Mouse (Mus musculus): ENCODE results near the gene Rpl35a. TPM values are rescaled to one million over a fixed set of nuclear protein-coding genes. Genes with fewer than 3 reads are reported as not detected.
"Not testable (repeated sequence)": the region's sequence is repeated elsewhere in the genome, so short reads cannot be mapped to it uniquely, and the experiment has no call there.

The Rpl35a gene
- polyA plus RNA-seq, 1 experiment from 2014 or later: 1,017 TPM

DNA sequence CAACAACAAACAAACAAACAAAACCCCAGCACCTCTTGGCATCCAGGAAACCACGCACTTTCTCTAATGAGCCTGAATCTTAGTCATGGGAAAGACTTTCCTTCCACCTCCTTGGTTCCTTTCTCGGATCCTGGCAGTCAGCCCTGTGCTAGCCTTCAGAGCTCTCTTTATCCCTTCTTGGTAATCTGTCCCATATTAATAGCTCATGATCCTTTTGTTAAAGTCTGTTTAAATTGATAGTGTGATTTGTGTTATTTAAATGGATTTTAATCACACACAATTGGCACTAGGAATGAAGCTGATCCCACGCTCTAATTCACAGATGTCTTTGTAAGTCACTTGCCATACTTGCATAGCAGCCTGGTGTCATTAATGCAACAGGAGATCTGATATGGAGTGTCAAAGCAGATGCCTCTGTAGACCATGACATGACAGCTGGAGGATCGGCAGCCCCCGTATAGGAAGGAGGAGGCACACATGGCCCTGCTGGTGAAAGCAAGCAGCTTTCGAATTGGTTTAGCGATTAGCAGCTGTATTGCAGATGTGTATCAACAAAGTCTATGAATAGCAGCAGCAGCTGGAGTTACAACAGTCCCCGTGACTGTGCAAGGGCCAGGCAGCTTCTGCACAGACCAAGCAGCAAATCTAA is 31.7 kb upstream of the Rpl35a start:
- no peaks in the 10 kb centered on the region for H3K9me3 ChIP-seq
- H3K36me3 ChIP-seq (replicated peaks): no peaks in the 10 kb centered on the region
- 85% methylated on average over 8 of the region's 8 CpGs for WGBS
- no peak overlapping the region for H3K4me3 ChIP-seq
- H3K27me3 ChIP-seq (ENCODE audit: poor library complexity, severe bottlenecking): no peaks in the 10 kb centered on the region
- no peaks in the 10 kb centered on the region for H3K4me1 ChIP-seq
- no peak for DNase-seq (ENCODE audit: extremely low spot score, low spot score)
- H3K27ac ChIP-seq: no peak overlapping the region

DNA sequence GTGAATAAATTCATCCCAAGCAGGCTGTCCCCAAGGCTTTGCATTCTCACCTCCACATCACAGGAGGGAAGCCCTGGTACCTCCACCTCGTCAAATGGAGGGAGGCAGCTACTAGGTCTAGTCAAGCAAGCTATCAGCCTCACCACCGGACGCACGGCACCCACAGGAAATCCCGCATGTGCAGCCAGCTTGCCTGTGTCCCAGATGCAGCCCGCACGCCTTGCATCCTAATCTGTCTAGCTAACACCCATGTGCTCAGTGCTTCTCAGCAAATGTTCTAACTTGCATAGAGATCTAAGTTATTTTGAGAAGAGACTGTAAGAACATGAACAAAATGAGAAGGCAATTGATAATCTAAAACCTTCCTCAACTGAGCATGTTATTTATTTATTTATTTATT is 29.9 kb upstream of the Rpl35a start:
- WGBS: 94% methylated on average over 7 of the region's 7 CpGs
- H3K9me3 ChIP-seq: no peaks in the 10 kb centered on the region

DNA sequence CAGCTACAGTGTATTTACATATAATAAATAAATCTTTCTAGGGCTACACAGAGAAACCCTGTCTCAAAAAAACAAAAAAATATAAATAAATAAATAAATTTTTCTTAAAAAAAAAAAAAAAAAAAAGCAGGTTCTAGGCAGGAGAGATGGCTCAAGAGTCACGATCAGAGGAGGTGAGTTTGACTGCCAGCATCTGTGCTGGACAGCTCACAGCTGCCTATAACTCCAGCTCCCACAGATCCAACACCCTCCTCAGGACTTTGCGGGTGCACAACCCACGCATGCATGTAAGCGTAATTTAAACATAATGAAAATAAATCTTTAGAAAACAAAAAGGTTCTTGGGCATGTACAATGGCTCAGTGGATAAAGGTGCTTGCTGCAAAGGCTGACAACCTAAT is 20.2 kb upstream of the Rpl35a start:
- Histone ChIP-seq H3K4me3 (no peak overlapping the region), H3K9me3 (no peaks in the 10 kb centered on the region)
- 89% methylated on average over 4 of the region's 4 CpGs for WGBS

More for the DNA sequence above, 29.9 kb upstream of the Rpl35a start:
- Histone ChIP-seq H3K4me1 (no peaks in the 10 kb centered on the region), H3K27me3 (ENCODE audit: poor library complexity, severe bottlenecking) (no peaks in the 10 kb centered on the region), H3K27ac (no peak overlapping the region), H3K36me3 (replicated peaks) (no peaks in the 10 kb centered on the region), H3K4me3 (no peak overlapping the region)
- no peak for DNase-seq (ENCODE audit: extremely low spot score, low spot score)

DNA sequence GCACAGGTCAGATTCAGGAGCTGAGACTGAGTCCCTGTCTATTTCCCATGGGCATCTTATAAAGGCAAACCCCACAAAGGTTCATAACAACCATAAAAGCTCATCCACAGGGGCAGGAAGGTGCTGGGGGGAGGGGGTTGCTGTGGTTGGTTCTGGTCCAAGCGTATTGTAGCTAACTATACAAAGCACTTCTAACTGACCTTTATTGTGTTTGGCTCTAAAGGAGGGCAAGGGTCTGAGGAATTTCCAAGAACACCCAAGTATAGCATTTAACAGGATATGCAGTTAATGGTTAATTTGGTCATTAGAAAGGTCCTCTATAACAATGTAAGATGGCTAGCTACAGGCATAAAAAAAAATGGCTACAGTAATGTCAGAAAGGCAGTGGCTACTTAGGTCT is 13.6 kb upstream of the Rpl35a start:
- DNase-seq (ENCODE audit: extremely low spot score, low spot score): no peak
- Histone ChIP-seq H3K27me3 (ENCODE audit: poor library complexity, severe bottlenecking) (no peaks in the 10 kb centered on the region), H3K4me1 (no peaks in the 10 kb centered on the region), H3K36me3 (replicated peaks) (no peaks in the 10 kb centered on the region), H3K9me3 (no peaks in the 10 kb centered on the region), H3K27ac (no peak overlapping the region), H3K4me3 (no peak overlapping the region)
- WGBS: 88% methylated on average over 1 of the region's 1 CpGs

More for the DNA sequence above, 20.2 kb upstream of the Rpl35a start:
- no peak for DNase-seq (ENCODE audit: extremely low spot score, low spot score)
- Histone ChIP-seq H3K27ac (no peak overlapping the region), H3K27me3 (ENCODE audit: poor library complexity, severe bottlenecking) (no peaks in the 10 kb centered on the region), H3K36me3 (replicated peaks) (no peaks in the 10 kb centered on the region), H3K4me1 (no peaks in the 10 kb centered on the region)

DNA sequence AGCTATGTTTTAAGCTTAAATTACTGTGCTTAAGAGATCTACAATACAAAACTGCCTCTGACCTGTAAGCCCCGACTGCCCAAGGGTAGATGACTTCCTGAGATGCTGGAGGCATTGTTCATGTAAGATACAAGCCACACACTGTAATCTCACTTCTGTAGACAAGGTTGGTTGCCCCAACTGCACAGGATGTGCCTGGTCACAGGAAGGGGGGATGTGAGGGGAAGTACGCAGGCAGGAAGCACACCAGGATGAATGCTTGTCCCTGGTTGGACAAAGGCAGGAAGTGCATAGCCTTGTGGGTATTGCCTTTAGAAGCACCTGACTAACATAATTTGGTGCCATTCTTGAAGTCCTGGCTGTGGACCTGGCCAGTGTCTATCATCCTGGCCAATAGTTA is 13.0 kb upstream of the Rpl35a start:
- Histone ChIP-seq H3K27ac (no peak overlapping the region), H3K27me3 (ENCODE audit: poor library complexity, severe bottlenecking) (no peaks in the 10 kb centered on the region), H3K4me1 (no peaks in the 10 kb centered on the region), H3K9me3 (no peaks in the 10 kb centered on the region), H3K4me3 (no peak overlapping the region), H3K36me3 (replicated peaks) (no peaks in the 10 kb centered on the region)
- no peak for DNase-seq (ENCODE audit: extremely low spot score, low spot score)
- WGBS: 75% methylated on average over 2 of the region's 2 CpGs

DNA sequence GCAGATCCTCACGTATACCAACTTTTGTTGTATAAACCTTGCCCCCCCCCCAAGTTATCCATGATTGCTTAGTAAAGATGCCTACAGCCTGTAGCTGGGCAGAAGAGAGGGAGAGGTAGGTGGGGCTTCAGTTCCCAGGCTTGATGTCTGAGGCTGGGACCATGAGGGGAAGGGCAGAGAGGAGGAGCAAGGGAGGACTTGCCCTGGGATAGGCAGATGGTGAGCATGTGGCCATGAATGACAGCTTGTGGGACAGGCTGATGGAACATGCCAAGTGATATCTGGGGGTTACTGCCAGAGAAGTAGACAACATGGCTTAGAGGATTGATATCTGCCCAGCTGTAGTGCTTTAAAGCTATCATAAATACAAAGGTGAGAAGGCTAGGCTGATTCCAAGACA is 8.2 kb upstream of the Rpl35a start:
- Histone ChIP-seq H3K9me3 (no peaks in the 10 kb centered on the region), H3K4me3 (no peak overlapping the region), H3K36me3 (replicated peaks) (peaks cover 2% of the 10 kb centered on the region; the same call in 1 of the 2 replicates), H3K27me3 (ENCODE audit: poor library complexity, severe bottlenecking) (no peaks in the 10 kb centered on the region), H3K4me1 (no peaks in the 10 kb centered on the region), H3K27ac (no peak overlapping the region)
- 87% methylated on average over 1 of the region's 1 CpGs for WGBS
- DNase-seq (ENCODE audit: extremely low spot score, low spot score): no peak

DNA sequence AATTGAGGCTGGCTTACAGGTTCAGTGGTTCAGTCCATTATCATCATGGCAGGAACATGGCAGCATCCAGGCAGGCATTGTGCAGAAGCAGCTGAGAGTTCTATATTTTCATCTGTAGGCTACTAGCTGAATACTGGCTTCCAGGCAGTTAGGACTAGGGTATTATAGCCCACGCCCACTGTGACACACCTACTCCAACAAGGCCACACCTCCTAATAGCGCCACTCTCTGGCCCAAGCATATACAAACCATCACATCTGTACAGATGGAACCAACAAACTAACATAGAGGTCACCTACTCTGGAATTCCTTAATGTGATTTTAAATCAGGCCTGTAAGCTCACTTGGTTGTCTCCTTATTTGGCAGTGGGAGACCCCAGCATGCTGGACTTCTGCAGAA is 7.6 kb upstream of the Rpl35a start:
- Histone ChIP-seq H3K4me3 (no peak overlapping the region), H3K9me3 (no peaks in the 10 kb centered on the region), H3K36me3 (replicated peaks) (peaks cover 2% of the 10 kb centered on the region; the same call in 1 of the 2 replicates), H3K27ac (no peak overlapping the region), H3K4me1 (no peaks in the 10 kb centered on the region), H3K27me3 (ENCODE audit: poor library complexity, severe bottlenecking) (no peaks in the 10 kb centered on the region)
- 84% methylated on average over 2 of the region's 2 CpGs for WGBS
- no peak for DNase-seq (ENCODE audit: extremely low spot score, low spot score)

- Histone ChIP-seq H3K27ac (no peak overlapping the region), H3K4me1 (no peaks in the 10 kb centered on the region), H3K9me3 (no peaks in the 10 kb centered on the region), H3K36me3 (replicated peaks) (peaks cover 2% of the 10 kb centered on the region; the same call in 1 of the 2 replicates), H3K27me3 (ENCODE audit: poor library complexity, severe bottlenecking) (no peaks in the 10 kb centered on the region), H3K4me3 (no peak overlapping the region)
- DNase-seq (ENCODE audit: extremely low spot score, low spot score): no peak
- WGBS: 93% methylated on average over 16 of the region's 16 CpGs
These were observed 6.4 kb upstream of the Rpl35a start for GRCm38 (mm10) chr16:33049809-33050208.

GRCm38 (mm10) chr16:33053141-33053540 is 3.1 kb upstream of the Rpl35a start:
- no peaks in the 10 kb centered on the region for H3K27me3 ChIP-seq (ENCODE audit: poor library complexity, severe bottlenecking)
- H3K36me3 ChIP-seq (replicated peaks): peaks cover 9% of the 10 kb centered on the region
- H3K4me3 ChIP-seq: no peak overlapping the region
- DNase-seq (ENCODE audit: extremely low spot score, low spot score): no peak
- H3K9me3 ChIP-seq: no peaks in the 10 kb centered on the region
- peaks cover 13% of the 10 kb centered on the region for H3K4me1 ChIP-seq
- WGBS: 81% methylated on average over 5 of the region's 5 CpGs
- H3K27ac ChIP-seq: no peak overlapping the region

DNA sequence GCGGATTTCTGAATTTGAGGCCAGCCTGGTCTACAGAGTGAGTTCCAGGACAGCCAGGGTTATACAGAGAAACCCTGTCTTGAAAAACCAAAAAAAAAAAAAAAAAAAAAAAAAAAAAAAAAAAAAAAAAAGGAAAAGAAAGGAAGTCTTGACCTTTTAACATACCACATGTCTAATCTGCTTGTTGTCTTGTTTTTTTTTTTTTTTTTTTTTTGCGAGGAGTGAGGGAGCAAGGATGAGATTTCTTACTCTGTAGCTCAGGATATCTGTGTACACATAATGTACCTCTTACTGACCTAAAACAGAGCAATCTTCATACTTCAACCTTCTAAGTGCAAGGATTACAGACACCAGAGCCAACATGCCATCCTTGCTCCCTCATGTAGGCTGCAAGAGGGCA is 1.3 kb upstream of the Rpl35a start:
- WGBS: 88% methylated on average over 2 of the region's 2 CpGs
- not testable (repeated sequence) for H3K4me3 ChIP-seq; H3K27me3 ChIP-seq (ENCODE audit: poor library complexity, severe bottlenecking); H3K27ac ChIP-seq; H3K9me3 ChIP-seq; DNase-seq (ENCODE audit: extremely low spot score, low spot score)
- peaks cover 28% of the 10 kb centered on the region for H3K4me1 ChIP-seq
- H3K36me3 ChIP-seq (replicated peaks): peaks cover 25% of the 10 kb centered on the region

GRCm38 (mm10) chr16:33055655-33056054 is 598 bp upstream of the Rpl35a start:
- no peaks in the 10 kb centered on the region for H3K27me3 ChIP-seq (ENCODE audit: poor library complexity, severe bottlenecking)
- peak overlapping the region; percentile 98 for H3K27ac ChIP-seq
- no peak for DNase-seq (ENCODE audit: extremely low spot score, low spot score)
- 27% methylated on average over 10 of the region's 10 CpGs for WGBS
- peaks cover 32% of the 10 kb centered on the region for H3K36me3 ChIP-seq (replicated peaks)
- peak overlapping the region; percentile 96 for H3K4me3 ChIP-seq
- no peaks in the 10 kb centered on the region for H3K9me3 ChIP-seq
- H3K4me1 ChIP-seq: peaks cover 32% of the 10 kb centered on the region

DNA sequence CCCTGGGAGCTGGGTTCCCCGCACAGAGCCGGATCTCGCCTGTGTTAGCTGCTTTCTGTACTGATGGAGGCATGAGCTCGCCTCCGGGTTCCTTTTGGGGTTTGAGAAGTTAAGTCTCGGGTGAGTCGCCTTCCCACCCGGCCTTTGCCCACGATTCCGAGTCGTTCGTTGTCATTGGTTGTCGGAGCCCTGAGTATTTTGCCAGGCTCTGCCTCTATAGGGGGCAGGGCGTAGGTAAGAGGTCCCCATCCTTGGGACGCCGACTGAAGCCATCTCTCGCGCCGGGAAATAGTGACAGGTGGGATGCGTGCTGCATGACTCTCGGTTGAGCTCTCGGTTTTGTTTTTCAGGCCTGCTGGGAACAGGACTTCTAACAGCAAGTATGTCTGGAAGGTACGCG is 533 bp downstream of the Rpl35a start:
- Histone ChIP-seq H3K4me1 (peaks cover 40% of the 10 kb centered on the region), H3K36me3 (replicated peaks) (peaks cover 37% of the 10 kb centered on the region), H3K4me3 (peak overlapping the region; percentile 96), H3K9me3 (no peaks in the 10 kb centered on the region), H3K27ac (peak overlapping the region; percentile 98), H3K27me3 (ENCODE audit: poor library complexity, severe bottlenecking) (no peaks in the 10 kb centered on the region)
- under 1% methylated on average over 24 of the region's 24 CpGs for WGBS
- no peak for DNase-seq (ENCODE audit: extremely low spot score, low spot score)

GRCm38 (mm10) chr16:33058033-33058432 is 1.8 kb downstream of the Rpl35a start:
- H3K27me3 ChIP-seq (ENCODE audit: poor library complexity, severe bottlenecking): no peaks in the 10 kb centered on the region
- peak overlapping the region; percentile 96 for H3K4me3 ChIP-seq
- WGBS: 92% methylated on average over 16 of the region's 16 CpGs
- H3K36me3 ChIP-seq (replicated peaks): peaks cover 37% of the 10 kb centered on the region
- no peaks in the 10 kb centered on the region for H3K9me3 ChIP-seq
- no peak for DNase-seq (ENCODE audit: extremely low spot score, low spot score)
- no peak overlapping the region for H3K27ac ChIP-seq
- peaks cover 47% of the 10 kb centered on the region for H3K4me1 ChIP-seq

- Histone ChIP-seq H3K4me1 (peaks cover 53% of the 10 kb centered on the region), H3K36me3 (replicated peaks) (peaks cover 37% of the 10 kb centered on the region), H3K4me3 (peak overlapping the region; percentile 96)
- WGBS: 96% methylated on average over 9 of the region's 9 CpGs
- H3K9me3 ChIP-seq; H3K27me3 ChIP-seq (ENCODE audit: poor library complexity, severe bottlenecking); DNase-seq (ENCODE audit: extremely low spot score, low spot score); H3K27ac ChIP-seq: not testable (repeated sequence)
These were observed 2.4 kb downstream of the Rpl35a start for GRCm38 (mm10) chr16:33058656-33059055.
